Mouse (Mus musculus) cerebellum, adult 9-11 months (tissue): ENCODE measurements around the gene Dnaja2.
A peak's percentile ranks its signal among the peaks of the same experiment; 100 is the strongest.

Experiments used
- DNase-seq: peaks from one replicate; pipeline ENCODE4 v3.0.0; 2022

The Dnaja2 gene

DNA sequence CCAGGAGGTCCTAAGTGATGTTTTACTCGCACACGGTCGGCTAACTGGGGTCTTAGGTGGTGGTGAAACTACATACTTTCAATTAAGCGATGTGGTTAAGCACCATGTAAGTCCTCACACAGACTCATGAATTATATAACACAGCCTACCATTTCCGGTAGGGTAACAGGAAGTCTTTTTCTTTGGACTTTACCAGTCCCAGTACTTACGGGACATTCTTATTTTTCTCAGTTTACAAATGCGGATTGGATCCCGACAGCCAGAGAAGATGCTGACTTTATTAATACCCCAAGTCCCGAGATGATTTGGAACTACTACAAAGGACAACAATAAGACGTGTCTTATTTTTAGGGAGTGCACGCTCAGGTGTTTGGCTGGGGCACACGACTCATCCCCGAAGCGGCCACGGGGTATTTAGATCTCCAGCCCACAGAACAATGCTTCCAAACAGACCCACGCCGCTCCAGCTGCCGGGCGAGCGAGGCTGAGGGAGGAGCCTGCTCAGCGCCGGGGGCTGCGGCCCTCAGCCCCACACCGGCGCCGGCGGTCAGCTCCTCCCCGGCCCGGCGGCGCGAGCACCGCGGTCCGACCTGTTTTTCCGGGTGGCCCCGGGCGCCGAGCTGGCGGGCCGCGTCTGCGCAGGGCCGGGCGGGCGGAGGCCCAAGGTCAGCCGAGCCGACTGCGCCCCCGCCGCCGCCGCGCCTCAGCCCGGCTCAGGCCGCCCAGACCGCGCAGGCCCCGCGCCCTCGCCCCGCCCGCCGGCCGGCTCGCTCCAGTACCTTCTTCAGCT is 558 bp downstream of the Dnaja2 start:
- peak; percentile 35 for DNase-seq

DNA sequence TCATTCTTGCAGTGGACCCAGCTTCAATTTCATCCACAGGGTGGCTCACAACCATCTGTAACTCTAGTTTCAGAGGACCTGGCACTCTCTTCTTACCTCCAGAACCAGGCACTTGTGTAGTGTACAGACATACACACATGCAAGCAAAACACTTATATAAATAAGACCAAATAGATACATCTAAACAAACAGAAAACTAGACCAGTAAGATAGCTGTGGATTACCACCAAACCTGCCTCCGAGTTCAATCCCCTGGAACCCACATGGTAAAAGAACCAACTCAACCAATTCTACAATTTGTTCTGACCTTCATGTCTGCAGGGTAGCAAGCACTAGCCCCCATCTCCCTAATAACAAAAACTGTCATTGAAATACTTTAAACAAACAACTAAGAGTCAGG is 3.2 kb downstream of the Dnaja2 start:
- no peak for DNase-seq

DNA sequence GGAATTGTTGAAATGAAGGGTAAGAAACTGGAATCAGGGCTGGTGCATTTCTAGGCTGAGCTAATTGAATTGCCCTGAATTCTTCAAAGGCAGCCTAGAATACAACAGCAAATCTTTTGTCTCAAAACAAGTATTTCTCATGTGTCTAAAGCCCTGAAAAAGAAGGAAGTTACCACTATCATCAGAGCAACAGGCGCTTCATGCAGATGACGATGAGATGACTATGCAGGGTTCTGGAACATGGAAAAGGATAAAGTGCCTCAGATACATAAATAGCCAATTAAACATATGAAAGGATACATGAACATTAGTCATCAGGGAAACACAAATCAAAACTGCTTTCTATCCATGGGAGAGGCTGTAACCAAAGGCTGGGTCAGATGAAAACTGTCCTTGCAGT is 18.8 kb downstream of the Dnaja2 start:
- DNase-seq = no peak

DNA sequence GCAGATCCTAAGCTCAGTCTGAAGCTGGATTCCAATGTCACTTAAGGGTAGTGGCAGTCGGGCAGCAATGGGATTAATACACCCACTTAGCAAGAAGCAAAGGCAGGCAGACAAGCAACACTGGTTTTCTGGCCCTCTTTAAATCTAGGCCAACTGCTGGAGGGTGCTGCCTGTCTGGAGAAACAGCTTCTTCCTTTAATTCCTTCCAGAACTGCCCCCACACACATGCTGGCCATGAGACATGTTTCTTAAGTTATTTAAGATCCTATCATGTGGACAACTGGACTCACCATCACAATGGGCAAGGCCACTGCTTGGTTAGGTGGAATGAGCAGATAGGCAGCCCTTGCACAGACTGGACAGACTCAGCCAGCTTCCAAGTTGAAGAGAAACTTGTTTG is 21.0 kb downstream of the Dnaja2 start:
- DNase-seq = no peak

DNA sequence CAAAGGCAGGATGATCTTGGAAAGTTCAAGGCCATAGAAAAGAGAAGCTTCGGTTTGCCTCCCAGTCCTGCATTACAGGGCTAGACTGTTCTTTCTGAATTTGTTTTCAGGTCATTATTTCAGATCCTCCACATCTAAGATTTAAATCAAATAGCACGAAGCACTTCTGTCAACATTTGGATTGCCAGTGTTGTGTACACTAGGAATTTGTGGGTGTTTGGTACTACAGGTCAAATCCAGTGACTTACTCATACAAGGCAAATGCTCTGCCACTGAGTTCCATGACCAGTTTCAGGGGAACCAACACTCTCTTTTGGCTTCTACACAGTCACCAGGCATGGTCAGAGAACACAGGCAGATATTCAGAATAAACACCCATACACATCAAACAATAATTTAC is 21.7 kb downstream of the Dnaja2 start:
- DNase-seq = no peak

DNA sequence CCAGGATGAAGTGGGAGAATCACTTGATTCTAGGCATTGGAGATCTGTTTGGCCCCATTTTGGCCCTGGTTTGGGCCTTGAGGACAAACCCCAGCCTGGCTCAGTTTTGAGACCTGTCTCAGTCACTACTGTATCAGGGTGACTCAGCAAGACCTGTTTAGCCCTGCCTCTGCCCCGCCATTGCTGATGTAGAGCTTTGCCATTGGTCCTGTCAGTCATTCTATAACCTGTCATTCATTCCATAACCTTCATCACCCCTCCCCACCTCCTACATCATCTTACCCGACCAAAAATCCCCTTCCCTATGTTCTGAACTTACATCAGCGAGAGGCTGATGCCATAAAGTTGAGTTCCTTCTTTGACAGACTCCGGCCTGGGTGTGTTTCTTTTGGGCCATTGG is 22.3 kb downstream of the Dnaja2 start:
- DNase-seq = no peak

DNA sequence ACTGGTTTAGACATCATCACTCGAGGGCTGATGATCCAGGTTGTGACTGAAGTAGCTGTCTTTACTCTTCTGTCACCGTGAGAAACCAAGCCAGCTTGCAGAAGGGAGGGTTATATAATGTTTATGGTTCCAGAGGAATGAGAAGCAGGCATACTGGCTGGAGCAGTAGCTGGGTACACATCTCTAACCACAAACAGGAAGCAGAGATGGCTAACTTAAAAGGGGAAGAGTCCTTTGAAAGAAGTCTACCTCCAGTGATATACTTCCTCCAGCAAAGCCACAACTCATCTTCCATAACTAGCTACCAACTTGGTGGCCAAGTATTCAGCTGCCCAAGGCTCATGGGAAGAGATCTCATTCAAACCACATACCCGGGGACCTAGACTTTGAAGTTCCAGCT is 23.7 kb downstream of the Dnaja2 start:
- DNase-seq = no peak

DNA sequence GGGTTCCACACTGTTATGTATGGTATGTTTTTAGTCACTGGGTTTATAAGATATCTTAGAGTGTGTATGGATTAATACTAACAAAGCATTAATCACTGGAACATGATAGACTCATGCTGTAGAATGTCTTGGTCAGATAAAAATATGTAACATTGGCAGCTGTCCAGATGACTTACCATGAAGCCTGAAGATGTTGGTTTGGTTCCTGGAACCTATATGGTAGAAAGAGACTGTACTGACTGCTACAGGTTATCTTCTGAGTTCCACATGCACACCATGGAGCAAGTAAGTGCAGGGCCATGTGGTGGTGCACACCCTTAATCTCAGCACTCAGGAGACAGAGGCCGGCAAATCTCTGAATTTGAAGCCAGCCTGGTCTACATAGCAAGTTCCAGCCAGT is 24.4 kb downstream of the Dnaja2 start:
- no peak for DNase-seq

DNA sequence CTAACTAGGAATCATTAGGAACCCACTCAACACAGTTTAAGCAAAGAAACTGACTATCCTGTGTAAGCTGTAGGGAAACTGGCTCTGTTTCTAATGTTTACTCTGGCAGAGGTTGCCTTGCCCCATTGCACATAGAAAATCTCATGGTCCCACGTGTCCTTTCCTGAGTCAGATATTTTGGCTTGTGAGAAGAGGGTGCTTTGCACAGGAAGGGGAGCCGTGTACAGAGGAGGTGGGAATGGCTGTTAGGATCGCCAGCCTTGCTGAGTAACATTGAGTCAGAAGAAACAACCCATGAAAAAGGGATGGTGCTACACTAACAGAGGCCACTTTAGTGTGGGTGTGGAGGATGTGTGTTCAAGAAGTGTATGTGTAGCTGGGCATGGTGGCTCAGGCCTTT is 26.2 kb downstream of the Dnaja2 start:
- DNase-seq = no peak

DNA sequence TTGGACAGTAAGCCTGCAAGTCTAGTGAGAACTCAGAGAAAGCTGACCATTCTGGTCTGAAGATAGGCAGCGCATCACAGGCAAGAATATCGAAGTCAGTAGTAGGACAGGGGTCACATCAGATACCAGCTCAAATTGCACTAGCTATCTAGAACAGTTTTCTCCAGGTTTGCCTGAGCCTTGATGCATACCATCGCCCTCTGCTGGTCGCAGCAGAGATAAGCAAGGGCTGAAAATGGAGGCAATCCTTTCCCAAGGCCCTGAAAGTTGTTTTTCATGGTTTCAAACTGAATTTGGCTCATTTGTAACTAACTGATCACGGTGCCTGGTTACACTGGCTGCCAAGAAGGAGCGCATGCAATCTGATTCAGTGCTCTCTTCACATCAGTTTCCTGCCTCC is 29.0 kb downstream of the Dnaja2 start:
- peak; percentile 40 for DNase-seq

DNA sequence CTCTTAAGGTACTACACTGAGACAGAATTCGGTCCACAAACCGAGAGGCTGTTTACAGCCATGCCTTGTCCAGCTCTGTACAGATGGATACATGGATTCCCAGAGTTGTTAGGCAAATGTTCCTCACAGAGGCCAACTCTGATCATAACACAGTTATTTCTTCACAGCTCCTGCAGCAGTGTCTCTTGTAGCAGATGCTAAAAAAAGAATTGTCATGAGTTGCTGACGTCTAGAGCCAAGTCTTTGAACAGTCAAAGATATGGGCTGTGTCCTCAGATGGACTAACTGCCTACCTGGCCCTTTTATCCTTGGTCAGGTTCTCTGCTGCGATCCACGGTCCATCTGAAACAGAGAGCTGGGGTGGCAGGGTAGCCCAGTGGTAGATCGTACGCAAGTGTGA is 31.1 kb downstream of the Dnaja2 start:
- DNase-seq = no peak

DNA sequence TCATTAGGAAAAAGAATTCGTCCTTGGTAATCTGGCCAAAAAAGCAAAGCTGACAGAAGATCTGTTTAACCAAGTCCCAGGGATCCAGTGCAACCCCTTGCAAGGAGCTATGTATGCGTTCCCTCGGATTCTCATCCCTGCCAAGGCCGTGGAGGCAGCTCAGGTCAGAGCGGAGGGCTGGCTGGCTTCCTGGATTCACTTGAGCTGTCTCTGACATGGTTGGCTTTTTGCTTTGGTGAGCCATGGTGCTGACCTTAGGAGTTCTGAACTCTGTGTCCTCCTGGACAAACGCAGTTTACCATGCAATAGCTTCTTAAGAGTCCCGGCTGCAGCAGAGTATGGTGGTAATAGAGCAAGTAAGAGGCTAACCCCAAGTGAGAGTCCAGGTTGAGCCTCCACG is 33.8 kb downstream of the Dnaja2 start:
- no peak for DNase-seq

DNA sequence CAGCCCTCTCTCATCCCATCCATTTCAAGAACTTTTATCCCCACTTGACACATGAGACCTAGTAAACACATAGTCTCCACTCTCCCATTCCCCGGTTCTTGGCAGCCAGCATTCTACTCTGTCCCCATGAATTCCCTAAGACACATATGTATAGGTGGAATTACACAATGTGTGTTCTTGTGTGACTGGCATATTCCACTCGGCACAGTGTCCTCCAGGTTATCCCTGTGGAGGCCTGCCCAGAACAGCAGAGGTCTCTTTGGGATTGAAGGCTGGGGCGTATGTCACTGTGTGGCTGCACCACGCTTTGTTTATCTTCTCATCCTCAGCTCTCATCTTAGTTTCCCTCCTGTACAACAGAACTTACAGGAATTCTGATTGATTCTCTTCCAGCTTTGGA is 34.6 kb downstream of the Dnaja2 start:
- no peak for DNase-seq

DNA sequence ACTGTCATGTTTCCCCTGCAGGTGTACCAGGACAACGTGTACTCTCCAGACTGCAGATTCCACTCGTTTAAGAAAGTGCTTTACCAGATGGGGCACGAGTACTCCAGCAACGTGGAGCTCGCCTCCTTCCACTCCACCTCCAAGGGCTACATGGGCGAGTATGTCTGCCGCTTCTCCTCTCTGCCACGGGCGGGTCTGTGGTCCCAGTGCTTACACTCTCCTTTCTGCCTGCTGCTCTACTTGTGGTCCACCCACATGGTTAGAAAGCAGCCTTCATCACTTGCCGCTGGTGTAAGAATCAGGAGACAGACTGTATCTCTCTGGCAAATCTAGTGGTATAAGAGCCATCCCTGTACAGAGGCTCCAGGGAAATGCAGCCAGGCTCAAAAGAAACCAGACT is 37.2 kb downstream of the Dnaja2 start:
- DNase-seq = no peak

DNA sequence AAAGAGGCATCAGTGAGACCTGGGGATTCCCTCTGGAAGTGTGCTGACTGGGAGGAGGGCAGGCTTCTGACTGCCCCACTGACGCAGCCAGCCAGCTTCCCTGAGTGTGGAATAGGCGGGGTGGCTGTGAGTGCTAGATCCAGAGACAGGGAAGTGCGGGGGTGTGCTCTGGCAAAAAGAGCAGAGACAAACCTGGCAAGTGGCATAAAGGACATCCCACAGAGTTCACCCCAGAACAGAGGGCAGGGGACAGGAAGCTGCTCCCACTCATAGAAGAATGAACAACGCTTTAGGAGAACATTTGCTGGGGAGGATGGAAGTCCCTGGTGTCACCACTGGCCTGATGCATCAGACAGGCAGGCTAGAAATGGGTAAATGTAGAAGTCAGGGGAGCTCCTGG is 37.8 kb downstream of the Dnaja2 start:
- DNase-seq = no peak

DNA sequence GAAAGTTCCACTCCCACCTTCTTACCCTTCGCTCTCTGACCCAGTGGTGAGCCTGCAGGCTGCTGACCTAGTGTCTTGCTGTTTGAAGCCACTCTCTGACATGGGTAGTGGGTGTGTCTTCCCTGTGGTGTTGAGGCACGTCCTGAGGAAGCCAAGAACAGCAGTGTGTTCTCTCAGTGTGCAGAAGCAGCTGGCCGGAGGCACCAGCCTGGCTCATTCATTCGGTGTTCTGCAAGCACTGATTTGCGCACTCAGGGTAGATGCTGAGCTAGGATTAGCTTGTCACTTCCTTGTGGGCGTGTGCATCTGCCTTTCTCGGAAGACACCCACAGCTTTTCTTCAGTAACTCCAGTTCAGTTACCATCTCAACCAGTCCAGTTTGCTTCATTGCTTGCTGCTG is 39.8 kb downstream of the Dnaja2 start:
- DNase-seq = no peak

DNA sequence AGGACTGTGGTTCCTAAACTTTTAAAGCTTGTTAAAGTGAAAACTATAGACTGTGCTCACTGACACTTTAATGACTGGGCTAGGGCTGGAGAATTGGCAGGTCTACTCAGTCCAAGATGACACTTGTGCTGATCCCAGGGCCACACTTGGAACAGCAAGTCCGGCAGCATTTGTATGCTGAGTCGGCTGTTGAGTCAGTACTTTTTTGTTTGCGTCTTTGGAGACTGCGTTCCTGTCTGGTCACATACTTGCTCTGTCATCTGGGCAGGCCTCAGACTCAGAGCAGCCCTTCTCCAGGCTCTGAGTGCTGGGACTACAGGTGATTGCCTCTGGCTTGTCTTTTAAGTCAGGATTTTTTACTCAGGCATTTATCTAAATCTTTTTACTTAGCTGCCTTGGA is 41.9 kb downstream of the Dnaja2 start:
- DNase-seq = no peak

DNA sequence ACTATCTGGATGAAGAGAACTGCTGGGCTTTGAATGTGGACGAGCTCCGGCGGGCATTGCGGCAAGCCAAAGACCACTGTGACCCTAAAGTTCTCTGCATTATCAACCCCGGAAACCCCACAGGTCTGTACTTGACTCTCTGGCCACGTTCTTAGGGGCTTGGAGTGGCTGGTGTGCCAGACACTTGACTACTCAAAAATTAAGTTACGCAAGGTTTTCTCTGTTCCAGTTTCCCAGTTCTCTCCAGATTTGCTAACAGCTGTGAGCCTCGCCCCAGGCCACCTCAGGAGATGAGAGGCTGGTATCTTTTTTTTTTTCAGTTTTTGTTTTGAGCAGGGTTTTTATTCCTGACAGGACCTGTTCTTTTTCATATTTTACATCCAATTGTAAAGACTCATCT is 42.9 kb downstream of the Dnaja2 start:
- no peak for DNase-seq

DNA sequence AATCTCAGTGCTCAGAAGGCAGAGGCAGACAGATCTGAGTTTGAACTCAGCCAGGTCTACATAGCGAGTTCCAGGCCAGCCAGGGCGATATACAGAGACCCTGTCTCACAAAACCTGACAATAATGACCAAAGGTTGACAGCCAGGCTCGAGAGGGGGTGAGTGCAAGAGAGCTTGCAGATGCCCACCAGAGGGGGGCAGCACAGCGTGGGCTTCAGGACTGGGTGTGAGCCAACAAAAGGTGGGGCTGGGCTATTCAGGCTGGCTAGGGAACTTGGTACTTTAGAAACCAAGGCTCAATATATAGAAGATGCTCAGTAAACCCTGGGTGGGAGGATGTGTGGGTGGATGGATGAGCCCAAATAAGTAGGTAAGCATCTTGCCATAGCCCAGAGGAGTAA is 46.5 kb downstream of the Dnaja2 start:
- no peak for DNase-seq

DNA sequence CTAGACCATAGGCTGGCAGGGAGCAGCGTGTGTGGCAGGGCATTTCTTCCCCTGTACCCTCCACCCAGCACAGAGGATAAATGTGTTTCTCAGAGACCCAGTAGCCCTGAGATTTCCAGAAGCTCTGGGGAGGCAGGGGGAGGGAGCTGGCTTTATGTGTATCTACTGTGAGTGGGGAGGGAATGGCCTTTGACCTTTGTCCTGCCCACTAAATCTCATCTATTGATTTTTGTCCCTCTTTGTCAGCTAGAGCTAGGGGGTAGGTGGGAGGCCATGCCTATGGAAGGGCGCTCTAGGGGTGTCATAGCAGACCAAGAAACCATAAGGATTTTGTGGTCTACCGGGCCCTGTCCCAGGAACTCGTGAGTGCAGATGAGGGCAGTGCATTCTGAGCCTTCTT is 48.5 kb downstream of the Dnaja2 start:
- DNase-seq = no peak

DNA sequence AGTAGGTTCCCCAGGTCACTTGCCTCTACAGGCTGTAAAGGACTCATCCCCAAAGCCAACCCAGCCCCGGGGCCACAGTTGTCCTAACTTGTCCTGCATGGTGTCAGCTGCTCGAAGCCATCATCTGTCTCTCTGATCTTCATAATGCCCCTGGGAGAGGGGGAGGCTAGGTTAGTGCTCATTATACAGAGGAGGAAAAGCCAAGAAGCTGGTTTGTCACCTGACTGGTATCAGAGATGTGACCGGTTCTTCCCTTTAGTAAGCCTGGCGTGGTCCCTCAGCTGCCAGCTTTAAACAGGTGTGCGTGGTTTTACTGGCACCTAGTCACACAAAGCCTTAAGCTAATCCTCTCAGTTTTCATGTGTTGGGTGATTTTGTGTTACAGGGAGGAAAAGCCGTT is 50.4 kb downstream of the Dnaja2 start:
- no peak for DNase-seq

DNA sequence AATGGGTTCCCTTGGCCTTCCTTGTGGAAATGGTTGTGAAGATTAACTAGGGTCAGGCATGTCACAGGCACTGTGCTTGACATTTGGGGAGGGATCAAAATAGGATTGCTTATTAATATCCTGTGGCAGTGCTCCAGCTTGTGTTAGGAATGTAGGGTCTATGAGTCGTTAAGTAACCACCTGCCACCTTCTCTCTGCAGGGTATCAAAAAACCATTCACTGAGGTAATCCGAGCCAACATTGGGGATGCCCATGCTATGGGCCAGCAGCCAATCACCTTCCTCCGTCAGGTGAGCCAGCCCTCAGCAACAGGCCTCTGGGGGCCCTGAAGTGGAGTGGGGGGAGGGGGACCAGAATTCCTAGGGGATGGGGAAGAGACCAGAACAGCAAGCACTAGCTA is 52.1 kb downstream of the Dnaja2 start:
- DNase-seq = no peak

DNA sequence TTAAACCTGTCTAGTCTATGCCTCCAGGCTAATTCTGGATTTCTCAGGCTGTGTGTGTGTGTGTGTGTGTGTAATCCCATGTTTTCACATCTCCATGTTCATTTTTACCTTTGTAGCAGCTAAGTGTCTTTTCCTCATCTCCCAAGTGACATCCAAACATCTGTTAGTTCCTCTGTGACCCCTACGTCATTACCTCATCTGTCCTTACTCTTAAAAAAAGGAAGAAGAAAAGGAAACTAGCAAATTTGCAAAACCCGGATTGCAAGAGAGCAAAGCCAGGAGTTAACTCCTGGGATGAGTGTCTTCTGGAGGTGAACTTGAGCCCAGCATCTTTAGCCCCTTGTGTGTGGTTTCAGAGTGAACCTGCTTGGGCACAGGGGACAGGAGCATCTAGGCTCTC is 52.8 kb downstream of the Dnaja2 start:
- DNase-seq = no peak

DNA sequence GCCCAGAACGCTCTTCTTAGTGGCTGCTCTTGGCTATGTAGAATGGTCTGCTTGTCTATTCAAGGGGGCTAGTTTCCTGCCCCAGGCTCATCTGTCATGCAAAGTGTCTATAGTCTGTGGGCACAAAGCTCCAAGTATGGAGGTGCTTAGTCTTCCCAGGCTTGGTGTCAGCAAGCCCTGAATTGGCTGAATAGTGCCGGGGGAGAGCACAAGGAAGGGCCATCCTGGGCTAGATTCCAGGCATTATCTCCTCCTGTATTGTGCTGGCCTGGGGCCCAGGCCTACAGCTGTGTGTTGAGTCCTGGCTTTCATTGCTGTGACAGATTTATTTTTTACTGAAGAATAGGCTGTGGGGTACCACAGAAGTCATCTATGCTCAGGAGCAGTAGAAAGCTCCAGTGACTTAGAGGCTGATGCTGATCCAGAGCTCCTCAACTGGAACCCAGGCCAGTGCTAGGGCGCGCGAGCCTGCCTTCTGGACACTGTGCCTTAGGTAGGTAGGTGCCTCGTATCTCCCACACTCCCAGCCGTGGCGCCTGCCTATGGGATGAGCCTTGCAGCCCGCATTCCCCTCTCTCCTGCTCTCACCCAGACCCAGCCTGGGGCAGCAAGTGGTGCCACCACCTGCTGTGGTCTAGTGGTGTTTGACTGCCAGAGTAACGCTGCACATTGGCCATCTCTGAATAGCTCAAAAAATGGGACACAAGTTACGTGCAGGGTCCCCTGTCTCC is 54.0 kb downstream of the Dnaja2 start:
- DNase-seq = peak; percentile 67

DNA sequence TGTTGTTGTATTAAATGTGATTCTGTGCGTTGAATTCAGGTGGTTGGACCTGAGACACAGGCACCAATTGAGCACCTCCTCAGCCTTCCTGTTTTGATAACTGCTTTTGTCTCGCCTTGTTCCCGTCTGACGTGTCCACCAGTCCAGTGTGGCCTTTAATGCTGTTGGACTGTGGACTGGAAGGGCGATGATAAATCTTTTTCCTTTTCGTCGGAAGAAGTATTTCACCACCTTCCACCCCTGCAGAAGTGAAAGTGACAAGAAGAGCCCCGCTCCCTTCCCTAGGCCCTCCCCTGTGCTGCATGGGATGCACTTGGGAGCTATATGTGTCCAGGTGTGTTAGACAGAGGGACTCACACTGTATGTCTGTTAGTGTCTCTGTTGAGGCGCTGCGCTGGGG is 54.7 kb downstream of the Dnaja2 start:
- no peak for DNase-seq
